18 mouse cellular contexts compared by ENCODE assay signal in the genomic region with DNA sequence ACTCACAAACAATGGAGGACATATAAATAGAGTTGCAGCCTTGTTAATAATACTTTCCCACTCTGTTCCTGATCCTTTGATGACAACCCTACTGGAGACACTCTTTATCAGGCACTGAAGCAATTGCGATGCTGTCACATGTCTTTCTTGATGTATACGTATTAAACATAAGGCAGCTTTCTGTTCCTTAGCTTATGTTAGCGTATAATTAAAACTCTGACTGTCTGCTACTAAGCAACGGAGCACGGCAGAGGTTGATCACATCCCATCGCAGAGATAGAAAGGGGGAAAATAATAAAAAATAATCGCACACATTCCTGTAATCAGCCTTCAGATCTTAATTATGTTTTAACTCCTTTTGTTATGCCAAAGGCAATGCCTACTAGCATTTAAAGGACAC.
DNase-seq lines count a peak whose midpoint lies in the region; ATAC-seq lines count a peak whose summit lies in the region.
"Had no signal": no experiment of that assay in that cellular context is flagged by ENCODE, and none has a peak within 500 bp of the region (broad histone marks: within the 10 kb centered on the region; RNA-seq: fewer than 3 reads in every experiment).

No protein-coding gene starts in this region.

- no peak overlapping the region for H3K4me3 ChIP-seq in forebrain, embryonic 16.5 days (replicated peaks; ENCODE audit: low read length)
- no peak overlapping the region for H3K4me3 ChIP-seq in forebrain, embryonic 11.5 days (ENCODE audit: low read depth, low read length)
- H3K4me3 ChIP-seq: embryonic facial prominence, embryonic 13.5 days; embryonic facial prominence, embryonic 15.5 days; erythroblast, embryonic 14.5 days; forebrain, embryonic 10.5 days had no signal

- ATAC-seq in forebrain, embryonic 16.5 days: peak; percentile 52; the same call in 1 of the 2 replicates
- no peak for ATAC-seq in forebrain, embryonic 11.5 days (replicated peaks; ENCODE audit: low FRiP score)

- peaks cover 6% of the 10 kb centered on the region for H3K4me1 ChIP-seq in forebrain, embryonic 16.5 days (replicated peaks; ENCODE audit: control insufficient read depth, insufficient read depth, low read length)
- H3K4me1 ChIP-seq in forebrain, embryonic 11.5 days (replicated peaks; ENCODE audit: control insufficient read depth, insufficient read depth, low read length): no peaks in the 10 kb centered on the region; the same call in 1 of the 2 replicates
- H3K4me1 ChIP-seq: embryonic facial prominence, embryonic 15.5 days had no signal

- no peak overlapping the region for H3K9ac ChIP-seq in forebrain, embryonic 16.5 days (replicated peaks; ENCODE audit: low read depth, low read length)
- H3K9ac ChIP-seq in forebrain, embryonic 11.5 days (ENCODE audit: low read length): no peak overlapping the region
- H3K9ac ChIP-seq: embryonic facial prominence, embryonic 13.5 days; embryonic facial prominence, embryonic 15.5 days had no signal

- no peaks in the 10 kb centered on the region for H3K36me3 ChIP-seq in forebrain, embryonic 16.5 days (ENCODE audit: control insufficient read depth, insufficient read depth)
- no peaks in the 10 kb centered on the region for H3K36me3 ChIP-seq in forebrain, embryonic 11.5 days (ENCODE audit: control insufficient read depth, insufficient read depth, low read length)
- H3K36me3 ChIP-seq: embryonic facial prominence, embryonic 13.5 days; embryonic facial prominence, embryonic 15.5 days; forebrain, embryonic 10.5 days had no signal

- 55% methylated on average over 7 of the region's 7 CpGs for WGBS in forebrain, embryonic 16.5 days
- WGBS in forebrain, embryonic 11.5 days: 77% methylated on average over 7 of the region's 7 CpGs

- H3K27ac ChIP-seq in forebrain, embryonic 16.5 days (ENCODE audit: low read length): no peak overlapping the region
- no peak overlapping the region for H3K27ac ChIP-seq in forebrain, embryonic 11.5 days (ENCODE audit: low read depth, low read length)
- H3K27ac ChIP-seq: embryonic facial prominence, embryonic 13.5 days; embryonic facial prominence, embryonic 15.5 days; forebrain, embryonic 10.5 days had no signal

- no peak overlapping the region for H3K4me2 ChIP-seq in forebrain, embryonic 16.5 days (ENCODE audit: low read length)
- H3K4me2 ChIP-seq in forebrain, embryonic 11.5 days (ENCODE audit: low read depth, low read length, severe bottlenecking): no peak overlapping the region
- H3K4me2 ChIP-seq: embryonic facial prominence, embryonic 13.5 days; embryonic facial prominence, embryonic 15.5 days had no signal

- no peaks in the 10 kb centered on the region for H3K27me3 ChIP-seq in forebrain, embryonic 16.5 days (replicated peaks; ENCODE audit: control insufficient read depth, insufficient read depth, low read length)
- no peaks in the 10 kb centered on the region for H3K27me3 ChIP-seq in forebrain, embryonic 11.5 days (ENCODE audit: control insufficient read depth, insufficient read depth, low read length)
- H3K27me3 ChIP-seq: embryonic facial prominence, embryonic 13.5 days; embryonic facial prominence, embryonic 15.5 days had no signal

- H3K9me3 ChIP-seq in forebrain, embryonic 16.5 days (ENCODE audit: control insufficient read depth, low read length): no peaks in the 10 kb centered on the region
- no peaks in the 10 kb centered on the region for H3K9me3 ChIP-seq in forebrain, embryonic 11.5 days (ENCODE audit: control insufficient read depth, low read length)
- H3K9me3 ChIP-seq: embryonic facial prominence, embryonic 13.5 days; embryonic facial prominence, embryonic 15.5 days; forebrain, embryonic 10.5 days had no signal

- no peak for DNase-seq in forebrain, embryonic 11.5 days (ENCODE audit: low spot score)
- peak; percentile 21 for DNase-seq in heart, adult 11 months
- DNase-seq in heart, adult 8-10 months (ENCODE audit: low spot score): no peak
- no peak for DNase-seq in cerebellum, postnatal 36 days
- DNase-seq: adrenal gland, adult 2 months; adrenal gland, postnatal 10 days; adrenal gland, postnatal 25 days; cerebellum, adult 11-12 months; cerebellum, adult 2 months; cerebellum, adult 9-10 months; cerebellum, postnatal 10 days; cerebellum, postnatal 25 days; embryo, embryonic 11 days had no signal
